Mouse (Mus musculus) retina, embryonic 14.5 days (tissue): ENCODE measurements around the gene Pld5.

Experiments used
- DNase-seq: peaks from one replicate; pipeline ENCODE4 v3.0.0-alpha.2; 2015; ENCODE audit warnings: low spot score

Gene Pld5

GRCm38 (mm10) chr1:176274667-176275610 is at the start of gene Pld5:
Pld5 (minus strand) TSS chr1:176275312.
- peak; percentile 70 for DNase-seq

- DNase-seq: no peak
Observed at GRCm38 (mm10) chr1:176315063-176315462, 40.0 kb upstream of the Pld5 start.

GRCm38 (mm10) chr1:176310174-176310573 is 35.1 kb upstream of the Pld5 start:
- DNase-seq: no peak

- DNase-seq: no peak
Observed at GRCm38 (mm10) chr1:176289396-176289795, 14.3 kb upstream of the Pld5 start.

- no peak for DNase-seq
Observed at GRCm38 (mm10) chr1:176275611-176275980, 484 bp upstream of the Pld5 start.

GRCm38 (mm10) chr1:176248717-176249030 is 26.4 kb downstream of the Pld5 start:
- DNase-seq: no peak

GRCm38 (mm10) chr1:176247885-176248716 is 27.0 kb downstream of the Pld5 start:
- DNase-seq: no peak

- DNase-seq: no peak
Observed at GRCm38 (mm10) chr1:176239199-176239598, 35.9 kb downstream of the Pld5 start.

- DNase-seq: no peak
Observed at GRCm38 (mm10) chr1:176223794-176224193, 51.3 kb downstream of the Pld5 start.

GRCm38 (mm10) chr1:176223196-176223595 is 51.9 kb downstream of the Pld5 start:
- DNase-seq: peak; percentile 88

GRCm38 (mm10) chr1:176218217-176218616 is 56.9 kb downstream of the Pld5 start:
- no peak for DNase-seq

GRCm38 (mm10) chr1:176213645-176214221 is 61.4 kb downstream of the Pld5 start:
- peak; percentile 67 for DNase-seq

- DNase-seq: no peak
Observed at GRCm38 (mm10) chr1:176212922-176213644, 62.0 kb downstream of the Pld5 start.

- no peak for DNase-seq
Observed at GRCm38 (mm10) chr1:176210803-176211202, 64.3 kb downstream of the Pld5 start.

GRCm38 (mm10) chr1:176208014-176208413 is 67.1 kb downstream of the Pld5 start:
- DNase-seq: no peak

GRCm38 (mm10) chr1:176202360-176202759 is 72.8 kb downstream of the Pld5 start:
- no peak for DNase-seq

GRCm38 (mm10) chr1:176197036-176197766 is 77.9 kb downstream of the Pld5 start:
- no peak for DNase-seq

GRCm38 (mm10) chr1:176196341-176196740 is 78.8 kb downstream of the Pld5 start:
- DNase-seq: no peak

- no peak for DNase-seq
Observed at GRCm38 (mm10) chr1:176194727-176195126, 80.4 kb downstream of the Pld5 start.

GRCm38 (mm10) chr1:176183991-176184390 is 91.1 kb downstream of the Pld5 start:
- DNase-seq: no peak

- no peak for DNase-seq
Observed at GRCm38 (mm10) chr1:176174971-176175370, 100.1 kb downstream of the Pld5 start.
